ENCODE assay signal across 9 mouse cellular contexts in genomic region chr8:84973803-84974542, GRCm38 (mm10). TPM values are rescaled to one million over a fixed set of nuclear protein-coding genes. Genes with fewer than 3 reads are reported as not detected.
DNase-seq lines count a peak whose midpoint lies in the region; ATAC-seq and TF ChIP-seq lines count a peak whose summit lies in the region.
"Had no signal": no experiment of that assay in that cellular context is flagged by ENCODE, and none has a peak within 500 bp of the region (broad histone marks: within the 10 kb centered on the region; RNA-seq: fewer than 3 reads in every experiment).

No protein-coding gene starts in this region.

- WGBS in forebrain, embryonic 10.5 days, result 69% methylated on average over 4 of the region's 4 CpGs
- 60% methylated on average over 4 of the region's 4 CpGs for WGBS in forebrain, embryonic 15.5 days
- WGBS in spleen, adult 2 months, result 71% methylated on average over 4 of the region's 4 CpGs
- WGBS in embryonic facial prominence, embryonic 14.5 days, result 50% methylated on average over 4 of the region's 4 CpGs

- peak; percentile 60 for DNase-seq in forebrain, embryonic 10.5 days (ENCODE audit: extremely low spot score, low spot score)
- DNase-seq in spleen, adult 2 months (ENCODE audit: low read depth in 1 of 2, low spot score in 2 of 2), result peak in 1 of 2 experiments; percentile 51
- DNase-seq in spleen, adult 12 weeks (ENCODE audit: low spot score), result no peak
- peak; percentile 80 for DNase-seq in embryonic facial prominence, embryonic 14.5 days (ENCODE audit: low spot score)
- DNase-seq in kidney, postnatal 10 days, result peak; percentile 67
- peak; percentile 81 for DNase-seq in lung, postnatal 36 days
- no peak for DNase-seq in urinary bladder, adult 18-20 months (ENCODE audit: low spot score in 2 of 2)

- H3K4me2 ChIP-seq in forebrain, embryonic 15.5 days (replicated peaks), result no peak overlapping the region
- H3K4me2 ChIP-seq in embryonic facial prominence, embryonic 14.5 days (ENCODE audit: low read depth, low read length), result no peak overlapping the region
- H3K4me2 ChIP-seq: heart, embryonic 15.5 days had no signal

- no peak overlapping the region for H3K4me3 ChIP-seq in forebrain, embryonic 10.5 days
- H3K4me3 ChIP-seq in forebrain, embryonic 15.5 days, result no peak overlapping the region
- no peak overlapping the region for H3K4me3 ChIP-seq in spleen, adult 2 months (ENCODE audit: extremely low read depth, insufficient read depth, insufficient read length)
- no peak overlapping the region for H3K4me3 ChIP-seq in embryonic facial prominence, embryonic 14.5 days (ENCODE audit: low read depth, low read length)
- H3K4me3 ChIP-seq: heart, embryonic 15.5 days had no signal

- no peak for TF ChIP-seq POLR2A in spleen, adult 2 months (IDR thresholded peaks at IDR 0.05; ENCODE audit: low read depth, low read length)

- H3K9ac ChIP-seq in forebrain, embryonic 15.5 days (replicated peaks), result no peak overlapping the region
- no peak overlapping the region for H3K9ac ChIP-seq in embryonic facial prominence, embryonic 14.5 days (ENCODE audit: low read depth, low read length)
- H3K9ac ChIP-seq: heart, embryonic 15.5 days had no signal

- TF ChIP-seq CTCF in spleen, adult 2 months (IDR thresholded peaks at IDR 0.05; ENCODE audit: extremely low read depth, insufficient read depth, insufficient read length, insufficient replicate concordance), result peak; percentile 90; the same call in 1 of the 2 replicates

- peaks cover 59% of the 10 kb centered on the region for H3K4me1 ChIP-seq in forebrain, embryonic 10.5 days
- peaks cover 68% of the 10 kb centered on the region for H3K4me1 ChIP-seq in forebrain, embryonic 15.5 days
- H3K4me1 ChIP-seq in spleen, adult 2 months (ENCODE audit: control insufficient read depth, insufficient read depth, insufficient read length), result peaks cover 5% of the 10 kb centered on the region; the same call in 1 of the 2 replicates
- H3K4me1 ChIP-seq in embryonic facial prominence, embryonic 14.5 days (ENCODE audit: control insufficient read depth, insufficient read depth, low read length), result peaks cover 24% of the 10 kb centered on the region

- no peak for ATAC-seq in forebrain, embryonic 15.5 days (replicated peaks)
- 0 out of 2 replicates have a peak, but pooled peaks have one; percentile 13 for ATAC-seq in embryonic facial prominence, embryonic 14.5 days (ENCODE audit: low read depth)

- H3K27me3 ChIP-seq in forebrain, embryonic 10.5 days (ENCODE audit: poor library complexity, severe bottlenecking), result peaks cover 24% of the 10 kb centered on the region
- H3K27me3 ChIP-seq in forebrain, embryonic 15.5 days, result peaks cover 13% of the 10 kb centered on the region; the same call in 1 of the 2 replicates
- H3K27me3 ChIP-seq in spleen, adult 2 months (ENCODE audit: control insufficient read depth, insufficient read depth, low read length), result no peaks in the 10 kb centered on the region
- H3K27me3 ChIP-seq in embryonic facial prominence, embryonic 14.5 days (replicated peaks; ENCODE audit: control insufficient read depth, insufficient read depth, low read length), result peaks cover 16% of the 10 kb centered on the region
- H3K27me3 ChIP-seq: heart, embryonic 15.5 days had no signal

- peaks cover 50% of the 10 kb centered on the region for H3K36me3 ChIP-seq in forebrain, embryonic 10.5 days (replicated peaks)
- peaks cover 38% of the 10 kb centered on the region for H3K36me3 ChIP-seq in forebrain, embryonic 15.5 days
- H3K36me3 ChIP-seq in spleen, adult 2 months (ENCODE audit: control insufficient read depth, insufficient read depth, low read length), result no peaks in the 10 kb centered on the region
- peaks cover 45% of the 10 kb centered on the region for H3K36me3 ChIP-seq in embryonic facial prominence, embryonic 14.5 days (ENCODE audit: control insufficient read depth, insufficient read depth, low read length)

- no peak overlapping the region for H3K27ac ChIP-seq in forebrain, embryonic 10.5 days
- H3K27ac ChIP-seq in forebrain, embryonic 15.5 days (replicated peaks), result no peak overlapping the region
- no peak overlapping the region for H3K27ac ChIP-seq in spleen, adult 2 months (ENCODE audit: insufficient read depth, low read length)
- no peak overlapping the region for H3K27ac ChIP-seq in embryonic facial prominence, embryonic 14.5 days (replicated peaks; ENCODE audit: low read depth, low read length)
- H3K27ac ChIP-seq: heart, embryonic 15.5 days had no signal

- H3K9me3 ChIP-seq in forebrain, embryonic 10.5 days, result no peaks in the 10 kb centered on the region
- no peaks in the 10 kb centered on the region for H3K9me3 ChIP-seq in forebrain, embryonic 15.5 days
- no peaks in the 10 kb centered on the region for H3K9me3 ChIP-seq in embryonic facial prominence, embryonic 14.5 days (ENCODE audit: control insufficient read depth, low read length)
- H3K9me3 ChIP-seq: heart, embryonic 15.5 days had no signal

RNA-seq across cellular contexts. Expression of gene Rnaseh2a, which starts 4.4 kb away (rescaled TPM):
- polyA plus RNA-seq in forebrain, embryonic 10.5 days (2016; fragmentation: Nextera tagmentation; extraction: Ambion mirVana), result 163 and 173 TPM in 2 replicates
- 96.4 and 98.5 TPM in 2 replicates for polyA plus RNA-seq in forebrain, embryonic 15.5 days (2015; fragmentation: Nextera tagmentation; extraction: Ambion mirVana)
- polyA plus RNA-seq in spleen, adult 2 months (2012; rRNA removed), result 34.2 and 35.6 TPM in 2 replicates
- polyA plus RNA-seq in embryonic facial prominence, embryonic 14.5 days (2014; fragmentation: Nextera tagmentation; extraction: Ambion mirVana), result 73.7 and 88.9 TPM in 2 replicates

RNA-seq across cellular contexts. Expression of gene Junb, which starts 4.5 kb away (rescaled TPM):
- polyA plus RNA-seq in forebrain, embryonic 10.5 days (2016; fragmentation: Nextera tagmentation; extraction: Ambion mirVana), result 3.8 and 4.0 TPM in 2 replicates
- polyA plus RNA-seq in forebrain, embryonic 15.5 days (2015; fragmentation: Nextera tagmentation; extraction: Ambion mirVana), result 7.6 TPM in 2 replicates
- 89.2 and 154 TPM in 2 replicates for polyA plus RNA-seq in spleen, adult 2 months (2012; rRNA removed)
- polyA plus RNA-seq in embryonic facial prominence, embryonic 14.5 days (2014; fragmentation: Nextera tagmentation; extraction: Ambion mirVana), result 16.8 and 18.4 TPM in 2 replicates

RNA-seq across cellular contexts. Expression of gene Prdx2, which starts 4.6 kb away (rescaled TPM):
- polyA plus RNA-seq in forebrain, embryonic 10.5 days (2016; fragmentation: Nextera tagmentation; extraction: Ambion mirVana), result 1,199 and 1,255 TPM in 2 replicates
- 1,445 and 1,467 TPM in 2 replicates for polyA plus RNA-seq in forebrain, embryonic 15.5 days (2015; fragmentation: Nextera tagmentation; extraction: Ambion mirVana)
- polyA plus RNA-seq in spleen, adult 2 months (2012; rRNA removed), result 149 and 164 TPM in 2 replicates
- 715 and 771 TPM in 2 replicates for polyA plus RNA-seq in embryonic facial prominence, embryonic 14.5 days (2014; fragmentation: Nextera tagmentation; extraction: Ambion mirVana)

RNA-seq across cellular contexts. Expression of gene Gm49661, which starts 4.7 kb away (rescaled TPM):
- not detected in 2 replicates for polyA plus RNA-seq in forebrain, embryonic 10.5 days (2016; fragmentation: Nextera tagmentation; extraction: Ambion mirVana)
- polyA plus RNA-seq in forebrain, embryonic 15.5 days (2015; fragmentation: Nextera tagmentation; extraction: Ambion mirVana), result not detected in 2 replicates
- not detected in 2 replicates for polyA plus RNA-seq in spleen, adult 2 months (2012; rRNA removed)
- not detected in 2 replicates for polyA plus RNA-seq in embryonic facial prominence, embryonic 14.5 days (2014; fragmentation: Nextera tagmentation; extraction: Ambion mirVana)
- polyA plus RNA-seq: heart, embryonic 15.5 days had no signal

RNA-seq across cellular contexts. Expression of gene Hook2, which starts 16.4 kb away (rescaled TPM):
- polyA plus RNA-seq in forebrain, embryonic 10.5 days (2016; fragmentation: Nextera tagmentation; extraction: Ambion mirVana), result 18.3 and 19.0 TPM in 2 replicates
- polyA plus RNA-seq in forebrain, embryonic 15.5 days (2015; fragmentation: Nextera tagmentation; extraction: Ambion mirVana), result 28.0 and 29.7 TPM in 2 replicates
- polyA plus RNA-seq in spleen, adult 2 months (2012; rRNA removed), result 3.6 and 3.9 TPM in 2 replicates
- 13.1 and 15.3 TPM in 2 replicates for polyA plus RNA-seq in embryonic facial prominence, embryonic 14.5 days (2014; fragmentation: Nextera tagmentation; extraction: Ambion mirVana)

Comparison
In these comparisons a context has a peak if more than half of its experiments do, and no peak if none do; other contexts are left out.
1. DNase-seq: peak in forebrain, embryonic 10.5 days (single experiment), embryonic facial prominence, embryonic 14.5 days (single experiment), kidney, postnatal 10 days (single experiment) and lung, postnatal 36 days (single experiment); none in spleen, adult 12 weeks (single experiment) and urinary bladder, adult 18-20 months (0 of 2).